Mouse (Mus musculus) kidney, postnatal 4 days (tissue): ENCODE results near the gene Ube2s.
A peak's percentile ranks its signal among the peaks of the same experiment; 100 is the strongest.
"Not testable (repeated sequence)": the region's sequence is repeated elsewhere in the genome, so short reads cannot be mapped to it uniquely, and the experiment has no call there.

Experiments used
- DNase-seq, 2 experiments: peaks; one replicate each; pipeline ENCODE4 v3.0.0; 2021; ENCODE audit warnings: mixed read lengths in 2 of 2

Gene Ube2s

GRCm38 (mm10) chr7:4812303-4813104, at the start of gene Ube2s:
TSS of gene Ube2s (minus strand) at chr7:4812590.
- peak; percentile 99 for DNase-seq

- not testable (repeated sequence) for DNase-seq
Observed at GRCm38 (mm10) chr7:4860926-4861325, 48.5 kb upstream of the Ube2s start.

GRCm38 (mm10) chr7:4859418-4859978, 47.1 kb upstream of the Ube2s start:
- no peak for DNase-seq

- peak in 1 of 2 experiments; percentile 66 for DNase-seq
Observed at GRCm38 (mm10) chr7:4857321-4857720, 44.9 kb upstream of the Ube2s start.

GRCm38 (mm10) chr7:4856508-4856907, 44.1 kb upstream of the Ube2s start:
- no peak for DNase-seq

GRCm38 (mm10) chr7:4853613-4854012, 41.2 kb upstream of the Ube2s start:
- DNase-seq = no peak

- DNase-seq = no peak
Observed at GRCm38 (mm10) chr7:4851315-4851688, 38.9 kb upstream of the Ube2s start.

GRCm38 (mm10) chr7:4850621-4851314, 38.4 kb upstream of the Ube2s start:
- DNase-seq = no peak

- no peak for DNase-seq
Observed at GRCm38 (mm10) chr7:4849372-4849771, 37.0 kb upstream of the Ube2s start.

GRCm38 (mm10) chr7:4844917-4845309, 32.5 kb upstream of the Ube2s start:
- peak; percentile 84 to 91 for DNase-seq

- no peak for DNase-seq
Observed at GRCm38 (mm10) chr7:4844245-4844916, 32.0 kb upstream of the Ube2s start, which contains the start of gene Shisa7. TSS of gene Shisa7 (minus strand) at chr7:4844696.

- peak; percentile 37 to 38 for DNase-seq
Observed at GRCm38 (mm10) chr7:4843604-4844244, 31.3 kb upstream of the Ube2s start.

GRCm38 (mm10) chr7:4842634-4843131, 30.3 kb upstream of the Ube2s start:
- DNase-seq = peak; percentile 40 to 56

- no peak for DNase-seq
Observed at GRCm38 (mm10) chr7:4842077-4842476, 29.7 kb upstream of the Ube2s start.

GRCm38 (mm10) chr7:4837639-4838038, 25.2 kb upstream of the Ube2s start:
- no peak for DNase-seq

GRCm38 (mm10) chr7:4836351-4836792, 24.0 kb upstream of the Ube2s start:
- DNase-seq = peak; percentile 78 to 87

- peak in 1 of 2 experiments; percentile 39 for DNase-seq
Observed at GRCm38 (mm10) chr7:4835631-4836327, 23.4 kb upstream of the Ube2s start.

- peak in 1 of 2 experiments; percentile 13 for DNase-seq
Observed at GRCm38 (mm10) chr7:4830476-4830875, 18.1 kb upstream of the Ube2s start.

- no peak for DNase-seq
Observed at GRCm38 (mm10) chr7:4825365-4825764, 13.0 kb upstream of the Ube2s start.

GRCm38 (mm10) chr7:4822162-4822907, 9.9 kb upstream of the Ube2s start:
- DNase-seq = peak in 1 of 2 experiments; percentile 46

GRCm38 (mm10) chr7:4821690-4822089, 9.3 kb upstream of the Ube2s start:
- no peak for DNase-seq
